ENCODE assay signal across 31 mouse cellular contexts in the genomic region with DNA sequence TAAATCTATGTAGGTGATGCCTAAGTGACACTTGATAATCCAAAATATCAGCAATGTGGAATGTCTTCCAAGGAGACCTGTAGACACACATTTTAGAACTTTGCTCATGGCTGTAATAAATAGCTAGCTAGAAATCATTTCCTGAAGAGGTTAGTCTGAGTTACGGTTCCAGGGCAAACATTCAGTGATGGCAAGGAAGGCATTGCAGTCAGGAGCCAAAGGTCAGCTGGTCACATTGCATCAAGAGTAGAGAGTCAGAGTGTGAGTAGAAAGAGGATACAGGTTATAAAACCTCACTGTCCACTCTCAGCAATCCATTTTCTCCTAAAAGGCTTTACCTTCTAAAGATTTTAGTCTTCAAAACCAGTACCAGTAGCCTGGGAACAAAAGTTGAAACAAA. TPM values are rescaled to one million over a fixed set of nuclear protein-coding genes. Genes with fewer than 3 reads are reported as not detected.
"Had no signal": no experiment of that assay in that cellular context is flagged by ENCODE, and none has a peak within 500 bp of the region (broad histone marks: within the 10 kb centered on the region; RNA-seq: fewer than 3 reads in every experiment).

No protein-coding gene starts in this region.

- H3K27ac ChIP-seq: intestine, embryonic 15.5 days; kidney, postnatal 0 days; left cerebral cortex, adult 2 months; liver, embryonic 12.5 days; liver, embryonic 15.5 days; lung, embryonic 15.5 days; midbrain, embryonic 10.5 days; midbrain, embryonic 13.5 days; neural tube, embryonic 13.5 days; stomach, embryonic 15.5 days had no signal

- H3K9ac ChIP-seq: intestine, embryonic 15.5 days; liver, embryonic 12.5 days; liver, embryonic 15.5 days; lung, embryonic 15.5 days; midbrain, embryonic 13.5 days; neural tube, embryonic 13.5 days; stomach, embryonic 15.5 days had no signal

- H3K4me3 ChIP-seq: intestine, embryonic 15.5 days; left cerebral cortex, adult 2 months; liver, embryonic 12.5 days; liver, embryonic 15.5 days; lung, embryonic 15.5 days; megakaryocyte, embryonic 14.5 days; midbrain, embryonic 10.5 days; midbrain, embryonic 13.5 days; myocyte; neural tube, embryonic 13.5 days; stomach, embryonic 15.5 days had no signal

- H3K36me3 ChIP-seq: intestine, embryonic 15.5 days; liver, embryonic 12.5 days; liver, embryonic 15.5 days; lung, embryonic 15.5 days; midbrain, embryonic 10.5 days; midbrain, embryonic 13.5 days; neural tube, embryonic 13.5 days; stomach, embryonic 15.5 days had no signal

- H3K27me3 ChIP-seq: intestine, embryonic 15.5 days; liver, embryonic 12.5 days; liver, embryonic 15.5 days; lung, embryonic 15.5 days; megakaryocyte, embryonic 14.5 days; midbrain, embryonic 13.5 days; neural tube, embryonic 13.5 days; stomach, embryonic 15.5 days had no signal

- H3K4me1 ChIP-seq: intestine, embryonic 15.5 days; liver, embryonic 12.5 days; liver, embryonic 15.5 days; lung, embryonic 15.5 days; megakaryocyte, embryonic 14.5 days; midbrain, embryonic 10.5 days; midbrain, embryonic 13.5 days; neural tube, embryonic 13.5 days; stomach, embryonic 15.5 days had no signal

- DNase-seq: layer of hippocampus, postnatal 36 days; lung, adult 18-20 months; lung, postnatal 10 days; lung, postnatal 36 days; retina, postnatal 1 day; right cerebral cortex, postnatal 25 days; spleen, adult 18-20 months; thymus, adult 18-20 months; thymus, postnatal 36 days had no signal

RNA-seq across cellular contexts. Expression of a gene that starts 9.9 kb away (rescaled TPM):
- total RNA-seq: layer of hippocampus, adult 8-10 months; layer of hippocampus, postnatal 10 days; layer of hippocampus, postnatal 36 days; left cerebral cortex, adult 2 months; left cerebral cortex, postnatal 10 days; left cerebral cortex, postnatal 36 days; monocyte, adult 5-6 weeks; neutrophil, adult 5-6 weeks had no signal
- polyA plus RNA-seq: intestine, embryonic 15.5 days; kidney, postnatal 0 days; limb, embryonic 11.5 days; limb, embryonic 14.5 days; liver, embryonic 12.5 days; liver, embryonic 15.5 days; lung, embryonic 15.5 days; midbrain, embryonic 10.5 days; midbrain, embryonic 13.5 days; midbrain, embryonic 16.5 days; myocyte; neural tube, embryonic 13.5 days; stomach, embryonic 15.5 days; urinary bladder, adult 2 months had no signal

RNA-seq across cellular contexts. Expression of a gene that starts 43.2 kb away (rescaled TPM):
- total RNA-seq: layer of hippocampus, adult 8-10 months; layer of hippocampus, postnatal 10 days; layer of hippocampus, postnatal 36 days; left cerebral cortex, adult 2 months; left cerebral cortex, postnatal 10 days; left cerebral cortex, postnatal 36 days; monocyte, adult 5-6 weeks; neutrophil, adult 5-6 weeks had no signal
- polyA plus RNA-seq: intestine, embryonic 15.5 days; kidney, postnatal 0 days; limb, embryonic 11.5 days; limb, embryonic 14.5 days; liver, embryonic 12.5 days; liver, embryonic 15.5 days; lung, embryonic 15.5 days; midbrain, embryonic 10.5 days; midbrain, embryonic 13.5 days; midbrain, embryonic 16.5 days; myocyte; neural tube, embryonic 13.5 days; stomach, embryonic 15.5 days had no signal
